Mouse (Mus musculus) CH12.LX (cell line): Measurements from ENCODE around the gene B4galt3. TPM values are rescaled to one million over a fixed set of nuclear protein-coding genes. Genes with fewer than 3 reads are reported as not detected.

Experiments used
- DNase-seq: peaks from one replicate; pipeline ENCODE4 v3.0.0-alpha.2; 2013; ENCODE audit errors: extremely low read depth
- H3K27ac ChIP-seq: 2 replicates; pipeline ENCODE4 v1.5.1; 2012; ENCODE audit warnings: low read depth, mild to moderate bottlenecking, control low read depth, moderate library complexity; ENCODE audit not compliant: insufficient read depth
- H3K27me3 ChIP-seq: replicated peaks from 2 replicates; pipeline ENCODE3; 2012; ENCODE audit warnings: inconsistent platforms
- H3K36me3 ChIP-seq, 2 experiments: replicated peaks in 1 of 2; 2 replicates each; pipeline versions ENCODE3 to v1.6.1; 2012; ENCODE audit warnings: inconsistent platforms in 1 of 2, low read length in 1 of 2, mild to moderate bottlenecking in 1 of 2, mixed read lengths in 1 of 2, moderate library complexity in 1 of 2; ENCODE audit not compliant: control insufficient read depth in 1 of 2, insufficient read depth in 1 of 2
- H3K4me1 ChIP-seq, 2 experiments: 2 replicates each; pipeline ENCODE4 v1.6.1; 2012; ENCODE audit warnings: inconsistent platforms in 1 of 2, moderate library complexity in 1 of 2; ENCODE audit not compliant: insufficient read depth in 2 of 2, control insufficient read depth in 1 of 2
- H3K4me2 ChIP-seq: 2 replicates; pipeline ENCODE4 v1.6.1; 2012; ENCODE audit warnings: low read depth, mild to moderate bottlenecking, control low read depth; ENCODE audit not compliant: poor library complexity, insufficient read depth, severe bottlenecking
- H3K4me3 ChIP-seq, 3 experiments: fragments of 150-350 bp in 1 of 3; sonication (generic) in 1 of 3; replicated peaks in 1 of 3; 2 replicates each; pipeline versions ENCODE3 to v1.5.1; 2011 to 2012; ENCODE audit warnings: low read depth in 2 of 3, low read length in 2 of 3, mild to moderate bottlenecking in 2 of 3, moderate library complexity in 2 of 3, control low read depth in 1 of 3, improper control_type of control experiment in 1 of 3, inconsistent platforms in 1 of 3, mixed read lengths in 1 of 3; ENCODE audit not compliant: poor library complexity in 1 of 3
- H3K79me2 ChIP-seq: replicated peaks from 2 replicates; pipeline ENCODE4 v1.6.1; 2012; ENCODE audit warnings: mild to moderate bottlenecking, moderate library complexity; ENCODE audit not compliant: control insufficient read depth, poor library complexity, insufficient read depth, severe bottlenecking; ENCODE audit errors: extremely low read depth
- H3K9ac ChIP-seq: 2 replicates; pipeline ENCODE4 v1.6.1; 2012; ENCODE audit warnings: low read depth, mild to moderate bottlenecking, control low read depth, moderate library complexity; ENCODE audit not compliant: insufficient read depth
- H3K9me3 ChIP-seq: replicated peaks from 2 replicates; pipeline ENCODE3; 2012; ENCODE audit warnings: low read length, inconsistent platforms, mixed read lengths
- BHLHE40 ChIP-seq: IDR thresholded peaks from 2 replicates; pipeline ENCODE4 v1.6.1; 2011; ENCODE audit warnings: mild to moderate bottlenecking, low read depth, low read length, improper control_type of control experiment
- CHD1 ChIP-seq: IDR thresholded peaks from 2 replicates; pipeline ENCODE4 v1.6.1; 2012; ENCODE audit warnings: low read depth, low read length, improper control_type of control experiment, inconsistent platforms
- CHD2 ChIP-seq: IDR thresholded peaks from 2 replicates; pipeline ENCODE4 v1.6.1; 2011; ENCODE audit warnings: low read length, improper control_type of control experiment
- CTCF ChIP-seq, 2 experiments: IDR thresholded peaks in 1 of 2; conservative IDR thresholded peaks in 1 of 2; 2 replicates each; pipeline ENCODE4 v1.5.1; 2011 to 2012; ENCODE audit warnings: low read depth in 2 of 2, low read length in 2 of 2, improper control_type of control experiment in 1 of 2, inconsistent platforms in 1 of 2, mild to moderate bottlenecking in 1 of 2, moderate library complexity in 1 of 2
- E2F4 ChIP-seq: IDR thresholded peaks from 2 replicates; pipeline ENCODE4 v1.6.1; 2011; ENCODE audit warnings: low read depth, low read length, improper control_type of control experiment; ENCODE audit not compliant: insufficient replicate concordance
- ELF1 ChIP-seq: IDR thresholded peaks from 2 replicates; pipeline ENCODE4 v1.6.1; 2014; ENCODE audit warnings: low read depth, mild to moderate bottlenecking, inconsistent platforms, low read length, improper control_type of control experiment
- EP300 ChIP-seq: IDR thresholded peaks from 2 replicates; pipeline ENCODE4 v1.6.1; 2011; ENCODE audit warnings: low read length, improper control_type of control experiment
- GABPA ChIP-seq: IDR thresholded peaks from 2 replicates; pipeline ENCODE4 v1.6.1; 2012; ENCODE audit warnings: low read depth, low read length, improper control_type of control experiment, inconsistent platforms; ENCODE audit not compliant: insufficient replicate concordance
- IRF4 ChIP-seq: IDR thresholded peaks from 2 replicates; pipeline ENCODE4 v1.6.1; 2014; ENCODE audit warnings: low read depth, mild to moderate bottlenecking, inconsistent platforms, low read length, improper control_type of control experiment
- JUN ChIP-seq: IDR thresholded peaks from 2 replicates; pipeline ENCODE4 v1.6.1; 2011; ENCODE audit warnings: low read depth, mild to moderate bottlenecking, low read length, improper control_type of control experiment, moderate library complexity; ENCODE audit not compliant: insufficient read depth
- JUND ChIP-seq: conservative IDR thresholded peaks from 2 replicates; pipeline ENCODE4 v1.6.1; 2011; ENCODE audit warnings: low read depth, low read length, improper control_type of control experiment
- MAX ChIP-seq: IDR thresholded peaks from 2 replicates; pipeline ENCODE4 v1.6.1; 2011; ENCODE audit warnings: low read length, improper control_type of control experiment
- MAZ ChIP-seq: IDR thresholded peaks from 2 replicates; pipeline ENCODE4 v1.6.1; 2012; ENCODE audit warnings: low read depth, mild to moderate bottlenecking, inconsistent platforms, low read length, improper control_type of control experiment, moderate library complexity
- MXI1 ChIP-seq: IDR thresholded peaks from 2 replicates; pipeline ENCODE4 v1.6.1; 2011; ENCODE audit warnings: mild to moderate bottlenecking, low read depth, low read length, improper control_type of control experiment
- NRF1 ChIP-seq: IDR thresholded peaks from 2 replicates; pipeline ENCODE4 v1.6.1; 2014; ENCODE audit warnings: low read depth, mild to moderate bottlenecking, inconsistent platforms, low read length, improper control_type of control experiment, moderate library complexity
- POLR2A ChIP-seq: IDR thresholded peaks from 2 replicates; pipeline ENCODE4 v1.6.1; 2011; ENCODE audit warnings: low read depth, mild to moderate bottlenecking, improper control_type of control experiment, low read length
- POLR2AphosphoS2 ChIP-seq: IDR thresholded peaks from 2 replicates; pipeline ENCODE4 v1.6.1; 2011; ENCODE audit warnings: low read depth, low read length, improper control_type of control experiment
- RCOR1 ChIP-seq: conservative IDR thresholded peaks from 2 replicates; pipeline ENCODE4 v1.6.1; 2012; ENCODE audit warnings: low read depth, mild to moderate bottlenecking, inconsistent platforms, low read length, improper control_type of control experiment
- SMC3 ChIP-seq: IDR thresholded peaks from 2 replicates; pipeline ENCODE4 v1.6.1; 2011; ENCODE audit warnings: low read depth, low read length, improper control_type of control experiment
- TCF12 ChIP-seq: IDR thresholded peaks from 2 replicates; pipeline ENCODE4 v1.6.1; 2014; ENCODE audit warnings: low read depth, mild to moderate bottlenecking, inconsistent platforms, low read length, improper control_type of control experiment
- USF2 ChIP-seq: conservative IDR thresholded peaks from 2 replicates; pipeline ENCODE4 v1.6.1; 2011; ENCODE audit warnings: low read depth, low read length, improper control_type of control experiment
- ZKSCAN1 ChIP-seq: IDR thresholded peaks from 2 replicates; pipeline ENCODE4 v1.6.1; 2012; ENCODE audit warnings: low read depth, inconsistent platforms, low read length, improper control_type of control experiment, borderline replicate concordance
- ZMIZ1 ChIP-seq: IDR thresholded peaks from 2 replicates; pipeline ENCODE4 v1.6.1; 2012; ENCODE audit warnings: low read depth, mild to moderate bottlenecking, inconsistent platforms, low read length, improper control_type of control experiment
- dilution Hi-C: fragments of 300-500 bp; cut with MboI; formaldehyde crosslinking; loops from 2 replicates; pipeline ENCODE4 v1.14.3; 2020; ENCODE audit warnings: low sequenced_read_pairs; ENCODE audit not compliant: extremely low pct_unique_long_range_greater_than_20kb, extremely low pct_ligation_motif_present
- in situ Hi-C: fragments of 300-500 bp; cut with MboI; formaldehyde crosslinking; loops from 3 replicates; pipeline ENCODE4 v1.14.3; 2019; ENCODE audit warnings: low sequenced_read_pairs, low pct_ligation_motif_present, low pct_unique_long_range_greater_than_20kb, mixed read lengths
- polyA plus RNA-seq: library from polyadenylated mRNA; unstranded; fragments of >175 nt; gene quantifications from 2 replicates; pipeline ENCODE4 v1.2.1, GENCODE M21; 2012; ENCODE audit warnings: low read depth; ENCODE audit not compliant: insufficient read length
- total RNA-seq, 2 experiments: library from RNA; depleted of rRNA; stranded (reverse); fragments of 300-350 nt in 1 of 2; fragments of >200 nt in 1 of 2; gene quantifications; 2 replicates each; pipeline ENCODE4 v1.2.3; 2012 to 2014

Gene B4galt3
- total and polyA plus RNA-seq, 3 experiments = 19.3 to 27.8 (median 23.1) TPM

DNA sequence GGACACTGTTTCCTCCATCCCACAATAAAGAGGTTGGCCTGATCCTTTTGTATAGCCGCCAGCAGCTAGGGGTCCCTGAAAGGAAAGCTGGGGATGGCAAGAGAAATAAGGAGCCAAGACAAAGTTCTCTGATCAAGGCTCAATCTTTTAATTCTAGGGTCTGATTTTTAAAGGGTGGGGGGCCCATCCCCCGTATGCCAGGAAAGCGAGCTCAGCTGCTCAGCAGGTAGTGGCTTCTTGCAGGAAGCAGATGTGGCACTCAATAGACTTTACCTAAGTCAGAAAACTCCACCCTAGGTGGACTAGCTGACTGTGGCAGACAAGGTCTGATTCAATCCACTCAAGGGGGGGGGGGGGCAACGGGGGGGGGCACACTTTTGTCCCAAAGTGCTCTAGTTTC is 43.3 kb upstream of the B4galt3 start:
- Histone ChIP-seq H3K4me3 (no peak overlapping the region), H3K9me3 (no peaks in the 10 kb centered on the region), H3K79me2 (no peaks in the 10 kb centered on the region), H3K36me3 (peaks cover 0 to 12% of the 10 kb centered on the region in 2 experiments), H3K4me2 (no peak overlapping the region), H3K27ac (no peak overlapping the region), H3K9ac (no peak overlapping the region), H3K4me1 (peaks cover 11 to 42% of the 10 kb centered on the region in 2 experiments), H3K27me3 (no peaks in the 10 kb centered on the region)
- TF ChIP-seq SMC3 = no peak
- no peak for TF ChIP-seq EP300
- no peak for TF ChIP-seq JUN
- TF ChIP-seq MXI1 = no peak
- TF ChIP-seq MAX = no peak
- TF ChIP-seq RCOR1 = no peak
- no peak for TF ChIP-seq POLR2A
- no peak for TF ChIP-seq ZKSCAN1
- in situ Hi-C loops = loop anchor here (10.0 kb wide), 1 partner anchor 332 kb away; no protein-coding TSS in a partner anchor
- dilution Hi-C loops = no loop called here
- DNase-seq = no peak

DNA sequence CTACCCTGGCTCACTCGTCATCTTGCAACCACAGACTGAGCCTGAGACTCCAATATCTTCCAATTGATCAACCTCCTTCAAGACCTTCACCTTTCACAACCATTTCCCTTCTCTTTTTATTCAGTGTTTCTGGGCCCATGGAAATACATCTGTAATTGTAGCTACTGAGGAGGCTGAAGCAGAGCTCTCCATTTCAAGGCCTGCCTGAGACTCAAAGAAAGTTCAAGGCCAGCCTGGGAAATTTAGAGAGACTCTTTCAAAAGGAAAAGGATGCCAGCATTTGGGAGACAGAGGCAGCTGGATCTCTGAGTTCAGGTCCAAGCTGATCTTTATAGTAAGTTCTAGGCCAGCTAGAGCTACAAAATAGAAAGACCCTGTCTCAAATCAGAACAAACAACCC is 42.2 kb upstream of the B4galt3 start:
- H3K9ac ChIP-seq = no peak overlapping the region
- peaks cover 0 to 12% of the 10 kb centered on the region in 2 experiments for H3K36me3 ChIP-seq
- DNase-seq = no peak
- H3K27me3 ChIP-seq = no peaks in the 10 kb centered on the region
- in situ Hi-C loops (loop anchor here (10.0 kb wide), 1 partner anchor 333 kb away; no protein-coding TSS in a partner anchor), dilution Hi-C loops (no loop called here)
- no peak overlapping the region for H3K4me3 ChIP-seq
- H3K27ac ChIP-seq = no peak overlapping the region
- H3K4me1 ChIP-seq = peaks cover 11 to 53% of the 10 kb centered on the region in 2 experiments
- H3K79me2 ChIP-seq = no peaks in the 10 kb centered on the region
- H3K9me3 ChIP-seq = no peaks in the 10 kb centered on the region
- H3K4me2 ChIP-seq = no peak overlapping the region
- no peak for TF ChIP-seq CHD2
- TF ChIP-seq POLR2A = no peak
- no peak for TF ChIP-seq NRF1
- no peak for TF ChIP-seq GABPA
- no peak for TF ChIP-seq E2F4
- TF ChIP-seq JUN = no peak
- no peak for TF ChIP-seq TCF12
- TF ChIP-seq SMC3 = no peak
- TF ChIP-seq IRF4 = no peak
- TF ChIP-seq ZMIZ1 = no peak
- no peak for TF ChIP-seq BHLHE40
- TF ChIP-seq CTCF (conservative IDR thresholded peaks at IDR 0.05 in 1 of 2, IDR thresholded peaks at IDR 0.05 in 1 of 2; ENCODE audit: low read depth in 2 of 2, low read length in 2 of 2) = no peak
- no peak for TF ChIP-seq POLR2AphosphoS2
- TF ChIP-seq USF2 = no peak
- no peak for TF ChIP-seq MXI1
- TF ChIP-seq MAZ = no peak
- TF ChIP-seq JUND = no peak
- TF ChIP-seq CHD1 = no peak
- no peak for TF ChIP-seq ZKSCAN1
- no peak for TF ChIP-seq ELF1
- TF ChIP-seq, all 38 proteins: peak for 0
